Mouse (Mus musculus) stomach, postnatal 0 days (tissue): Measurements from ENCODE around the gene Mgll.

Experiments used
- CTCF ChIP-seq: IDR thresholded peaks from 2 replicates; pipeline ENCODE4 v1.5.1; 2016; ENCODE audit warnings: antibody characterized with exemption, low read depth, mild to moderate bottlenecking, moderate library complexity
- EP300 ChIP-seq: optimal IDR thresholded peaks from 2 replicates; pipeline ENCODE3; 2016; ENCODE audit warnings: antibody characterized with exemption

GRCm38 (mm10) chr6:88712083-88712482 is 12.1 kb upstream of the Mgll start:
- TF ChIP-seq CTCF = no peak
- TF ChIP-seq EP300 = no peak
